25 mouse cellular contexts compared by ENCODE assay signal in the genomic region with DNA sequence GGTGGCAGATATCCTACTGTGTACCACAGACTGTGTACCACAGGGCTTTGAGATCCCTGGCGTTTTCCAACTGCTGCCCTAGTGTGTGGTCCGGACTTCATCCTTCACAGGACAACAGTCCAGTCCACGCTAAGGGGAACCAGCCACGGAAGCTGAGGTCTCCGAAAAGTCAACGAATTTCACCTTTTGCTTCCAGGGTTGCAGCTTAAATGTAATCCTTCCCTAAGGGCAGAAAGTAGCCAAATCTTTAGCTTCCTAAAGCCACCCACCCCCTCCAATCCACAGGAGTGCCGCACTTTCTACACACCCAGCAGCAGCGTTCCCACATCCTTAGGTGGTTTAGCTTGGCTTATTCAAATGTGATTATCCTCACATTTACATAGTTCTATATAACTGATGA. TPM values are rescaled to one million over a fixed set of nuclear protein-coding genes. Genes with fewer than 3 reads are reported as not detected.
DNase-seq lines count a peak whose midpoint lies in the region; ATAC-seq and TF ChIP-seq lines count a peak whose summit lies in the region.
"Had no signal": no experiment of that assay in that cellular context is flagged by ENCODE, and none has a peak within 500 bp of the region (broad histone marks: within the 10 kb centered on the region; RNA-seq: fewer than 3 reads in every experiment).

No protein-coding gene starts in this region.

- TF ChIP-seq CTCF in lung, embryonic 14.5 days (IDR thresholded peaks at IDR 0.05; ENCODE audit: low read depth): no peak
- TF ChIP-seq CTCF in stomach, postnatal 0 days (IDR thresholded peaks at IDR 0.05; ENCODE audit: low read depth): no peak

- H3K4me1 ChIP-seq in forebrain, embryonic 11.5 days (replicated peaks; ENCODE audit: control insufficient read depth, insufficient read depth, low read length): peaks cover 3% of the 10 kb centered on the region; the same call in 1 of the 2 replicates
- H3K4me1 ChIP-seq in forebrain, embryonic 14.5 days (ENCODE audit: control insufficient read depth, insufficient read depth, low read length): 0 out of 2 replicates have a peak, but pooled peaks cover 2% of the 10 kb centered on the region
- peaks cover 4% of the 10 kb centered on the region; the same call in 1 of the 2 replicates for H3K4me1 ChIP-seq in lung, embryonic 14.5 days (ENCODE audit: insufficient read depth)
- H3K4me1 ChIP-seq in midbrain, embryonic 13.5 days (replicated peaks): peaks cover 15% of the 10 kb centered on the region
- H3K4me1 ChIP-seq in midbrain, embryonic 16.5 days (ENCODE audit: control insufficient read depth, insufficient read depth, low read length): no peaks in the 10 kb centered on the region
- no peaks in the 10 kb centered on the region for H3K4me1 ChIP-seq in stomach, postnatal 0 days (replicated peaks; ENCODE audit: control insufficient read depth, insufficient read depth)

- H3K4me3 ChIP-seq in forebrain, embryonic 11.5 days (ENCODE audit: low read depth, low read length): no peak overlapping the region
- H3K4me3 ChIP-seq in forebrain, embryonic 14.5 days (ENCODE audit: low read depth, low read length): no peak overlapping the region
- H3K4me3 ChIP-seq in lung, embryonic 14.5 days (ENCODE audit: low read depth, low read length): no peak overlapping the region
- no peak overlapping the region for H3K4me3 ChIP-seq in midbrain, embryonic 13.5 days (replicated peaks)
- H3K4me3 ChIP-seq in midbrain, embryonic 16.5 days (ENCODE audit: low read depth, low read length): no peak overlapping the region
- H3K4me3 ChIP-seq in stomach, postnatal 0 days (ENCODE audit: low read depth, low read length): peak overlapping the region; percentile 31
- H3K4me3 ChIP-seq: embryonic facial prominence, embryonic 12.5 days; hindbrain, embryonic 12.5 days; layer of hippocampus, adult 2 months; left cerebral cortex, adult 2 months; limb, embryonic 12.5 days; liver, embryonic 15.5 days; myocyte; neural tube, embryonic 13.5 days had no signal

- H3K27ac ChIP-seq in forebrain, embryonic 11.5 days (ENCODE audit: low read depth, low read length): no peak overlapping the region
- no peak overlapping the region for H3K27ac ChIP-seq in forebrain, embryonic 14.5 days (ENCODE audit: low read depth, low read length)
- H3K27ac ChIP-seq in lung, embryonic 14.5 days (ENCODE audit: low read depth): no peak overlapping the region
- no peak overlapping the region for H3K27ac ChIP-seq in midbrain, embryonic 13.5 days
- no peak overlapping the region for H3K27ac ChIP-seq in midbrain, embryonic 16.5 days (ENCODE audit: low read length)
- peak overlapping the region; percentile 24; the same call in 1 of the 2 replicates for H3K27ac ChIP-seq in stomach, postnatal 0 days (replicated peaks)
- H3K27ac ChIP-seq: embryonic facial prominence, embryonic 12.5 days; hindbrain, embryonic 12.5 days; layer of hippocampus, adult 2 months; left cerebral cortex, adult 2 months; limb, embryonic 12.5 days; liver, embryonic 15.5 days; macrophage; neural tube, embryonic 13.5 days had no signal

- no peak for ATAC-seq in forebrain, embryonic 11.5 days (replicated peaks; ENCODE audit: low FRiP score)
- no peak for ATAC-seq in forebrain, embryonic 14.5 days
- no peak for ATAC-seq in lung, embryonic 14.5 days (ENCODE audit: insufficient read depth)
- ATAC-seq in midbrain, embryonic 13.5 days: no peak
- no peak for ATAC-seq in midbrain, embryonic 16.5 days
- no peak for ATAC-seq in stomach, postnatal 0 days (ENCODE audit: low FRiP score, low TSS enrichment)

- H3K27me3 ChIP-seq in forebrain, embryonic 11.5 days (ENCODE audit: control insufficient read depth, insufficient read depth, low read length): peaks cover 92% of the 10 kb centered on the region
- peaks cover 94% of the 10 kb centered on the region for H3K27me3 ChIP-seq in forebrain, embryonic 14.5 days (replicated peaks; ENCODE audit: control insufficient read depth, insufficient read depth, low read length)
- H3K27me3 ChIP-seq in lung, embryonic 14.5 days (ENCODE audit: insufficient read depth, low read length): peaks cover 86% of the 10 kb centered on the region
- H3K27me3 ChIP-seq in midbrain, embryonic 13.5 days: peaks cover 100% of the 10 kb centered on the region
- H3K27me3 ChIP-seq in midbrain, embryonic 16.5 days (ENCODE audit: control insufficient read depth, insufficient read depth, low read depth, low read length): peaks cover 91% of the 10 kb centered on the region
- H3K27me3 ChIP-seq in stomach, postnatal 0 days (ENCODE audit: control insufficient read depth, insufficient read depth, low read length): peaks cover 2% of the 10 kb centered on the region; the same call in 1 of the 2 replicates

- no peak overlapping the region for H3K9ac ChIP-seq in forebrain, embryonic 11.5 days (ENCODE audit: low read length)
- H3K9ac ChIP-seq in forebrain, embryonic 14.5 days (ENCODE audit: low read length): no peak overlapping the region
- H3K9ac ChIP-seq in lung, embryonic 14.5 days: no peak overlapping the region
- no peak overlapping the region for H3K9ac ChIP-seq in midbrain, embryonic 13.5 days (replicated peaks)
- no peak overlapping the region for H3K9ac ChIP-seq in midbrain, embryonic 16.5 days (ENCODE audit: low read depth, low read length)
- no peak overlapping the region for H3K9ac ChIP-seq in stomach, postnatal 0 days (ENCODE audit: low read length)
- H3K9ac ChIP-seq: embryonic facial prominence, embryonic 12.5 days; hindbrain, embryonic 12.5 days; limb, embryonic 12.5 days; liver, embryonic 15.5 days; neural tube, embryonic 13.5 days had no signal

- no peak for DNase-seq in forebrain, embryonic 11.5 days (ENCODE audit: low spot score)
- DNase-seq in forebrain, embryonic 14.5 days (ENCODE audit: low spot score): no peak
- no peak for DNase-seq in lung, embryonic 14.5 days
- no peak for DNase-seq in lung, postnatal 25 days (ENCODE audit: low spot score)
- DNase-seq in stomach, postnatal 0 days (ENCODE audit: low spot score): no peak
- DNase-seq: adrenal gland, adult 8-10 months; cerebellum, adult 8-10 months; cerebellum, postnatal 25 days; gastrocnemius, postnatal 14 days; heart, postnatal 14 days; kidney, adult 2 months; kidney, postnatal 36 days; thymus, postnatal 4 days had no signal

- TF ChIP-seq EP300 in stomach, postnatal 0 days (optimal IDR thresholded peaks at IDR 0.05): no peak

- H3K9me3 ChIP-seq in forebrain, embryonic 11.5 days (ENCODE audit: control insufficient read depth, low read length): no peaks in the 10 kb centered on the region
- no peaks in the 10 kb centered on the region for H3K9me3 ChIP-seq in forebrain, embryonic 14.5 days (replicated peaks; ENCODE audit: control insufficient read depth, low read length)
- no peaks in the 10 kb centered on the region for H3K9me3 ChIP-seq in lung, embryonic 14.5 days (ENCODE audit: low read depth, low read length)
- no peaks in the 10 kb centered on the region for H3K9me3 ChIP-seq in midbrain, embryonic 13.5 days
- no peaks in the 10 kb centered on the region for H3K9me3 ChIP-seq in midbrain, embryonic 16.5 days (replicated peaks; ENCODE audit: control insufficient read depth, low read length, poor library complexity, severe bottlenecking)
- H3K9me3 ChIP-seq in stomach, postnatal 0 days (ENCODE audit: control insufficient read depth, low read length): no peaks in the 10 kb centered on the region
- H3K9me3 ChIP-seq: embryonic facial prominence, embryonic 12.5 days; G1E; limb, embryonic 12.5 days; liver, embryonic 15.5 days; neural tube, embryonic 13.5 days had no signal

- 0 out of 2 replicates have a peak overlapping the region, but pooled peaks have one; percentile 2 for H3K4me2 ChIP-seq in forebrain, embryonic 11.5 days (ENCODE audit: low read depth, low read length, severe bottlenecking)
- no peak overlapping the region for H3K4me2 ChIP-seq in forebrain, embryonic 14.5 days (ENCODE audit: low read length)
- H3K4me2 ChIP-seq in lung, embryonic 14.5 days: peak overlapping the region; percentile 75
- H3K4me2 ChIP-seq in midbrain, embryonic 13.5 days (replicated peaks): 0 out of 2 replicates have a peak overlapping the region, but pooled peaks have one; percentile 26
- H3K4me2 ChIP-seq in midbrain, embryonic 16.5 days (ENCODE audit: low read length): no peak overlapping the region
- peak overlapping the region; percentile 52 for H3K4me2 ChIP-seq in stomach, postnatal 0 days (replicated peaks; ENCODE audit: low read depth)
- H3K4me2 ChIP-seq: embryonic facial prominence, embryonic 12.5 days; hindbrain, embryonic 12.5 days; limb, embryonic 12.5 days; liver, embryonic 15.5 days; neural tube, embryonic 13.5 days had no signal

- H3K36me3 ChIP-seq in forebrain, embryonic 11.5 days (ENCODE audit: control insufficient read depth, insufficient read depth, low read length): no peaks in the 10 kb centered on the region
- H3K36me3 ChIP-seq in forebrain, embryonic 14.5 days (ENCODE audit: control insufficient read depth, insufficient read depth, low read length): no peaks in the 10 kb centered on the region
- H3K36me3 ChIP-seq in lung, embryonic 14.5 days (ENCODE audit: insufficient read depth): no peaks in the 10 kb centered on the region
- no peaks in the 10 kb centered on the region for H3K36me3 ChIP-seq in midbrain, embryonic 13.5 days
- H3K36me3 ChIP-seq in midbrain, embryonic 16.5 days (ENCODE audit: control insufficient read depth, insufficient read depth, low read length): no peaks in the 10 kb centered on the region
- no peaks in the 10 kb centered on the region for H3K36me3 ChIP-seq in stomach, postnatal 0 days (ENCODE audit: control insufficient read depth, insufficient read depth, low read length)
- H3K36me3 ChIP-seq: embryonic facial prominence, embryonic 12.5 days; G1E; hindbrain, embryonic 12.5 days; limb, embryonic 12.5 days; liver, embryonic 15.5 days; neural tube, embryonic 13.5 days had no signal

- WGBS in forebrain, embryonic 11.5 days: 1% methylated on average over 8 of the region's 8 CpGs
- 1% methylated on average over 8 of the region's 8 CpGs for WGBS in forebrain, embryonic 14.5 days
- WGBS in lung, embryonic 14.5 days: 11% methylated on average over 8 of the region's 8 CpGs
- WGBS in midbrain, embryonic 13.5 days: 4% methylated on average over 8 of the region's 8 CpGs
- 7% methylated on average over 8 of the region's 8 CpGs for WGBS in midbrain, embryonic 16.5 days
- 27% methylated on average over 8 of the region's 8 CpGs for WGBS in stomach, postnatal 0 days

RNA-seq across cellular contexts. Expression of gene Foxa1, which starts 4.2 kb away (rescaled TPM):
- polyA plus RNA-seq in forebrain, embryonic 11.5 days (2014; fragmentation: Nextera tagmentation; extraction: Ambion mirVana): 1.7 and 1.9 TPM in 2 replicates
- polyA plus RNA-seq in forebrain, embryonic 14.5 days (2014; fragmentation: Nextera tagmentation; extraction: Ambion mirVana): 0.63 and 0.75 TPM in 2 replicates
- 21.1 and 22.5 TPM in 2 replicates for polyA plus RNA-seq in lung, embryonic 14.5 days (2014; fragmentation: Nextera tagmentation; extraction: Ambion mirVana)
- polyA plus RNA-seq in midbrain, embryonic 13.5 days (2015; fragmentation: Nextera tagmentation; extraction: Ambion mirVana): 3.0 and 3.8 TPM in 2 replicates
- 1.1 and 1.8 TPM in 2 replicates for polyA plus RNA-seq in midbrain, embryonic 16.5 days (2015; fragmentation: Nextera tagmentation; extraction: Ambion mirVana)
- polyA plus RNA-seq in stomach, postnatal 0 days (2015; fragmentation: Nextera tagmentation; extraction: Ambion mirVana): 16.1 and 28.9 TPM in 2 replicates
- polyA plus RNA-seq: limb, embryonic 12.5 days; macrophage; myocyte had no signal

RNA-seq across cellular contexts. Expression of gene Ttc6, which starts 13.0 kb away (rescaled TPM):
- 0.44 and 0.57 TPM in 2 replicates for polyA plus RNA-seq in forebrain, embryonic 11.5 days (2014; fragmentation: Nextera tagmentation; extraction: Ambion mirVana)
- polyA plus RNA-seq in forebrain, embryonic 14.5 days (2014; fragmentation: Nextera tagmentation; extraction: Ambion mirVana): 0.24 and 0.61 TPM in 2 replicates
- 6.9 and 7.3 TPM in 2 replicates for polyA plus RNA-seq in lung, embryonic 14.5 days (2014; fragmentation: Nextera tagmentation; extraction: Ambion mirVana)
- polyA plus RNA-seq in midbrain, embryonic 13.5 days (2015; fragmentation: Nextera tagmentation; extraction: Ambion mirVana): 1.8 and 2.6 TPM in 2 replicates
- polyA plus RNA-seq in midbrain, embryonic 16.5 days (2015; fragmentation: Nextera tagmentation; extraction: Ambion mirVana): 1.1 and 1.3 TPM in 2 replicates
- 3.3 and 3.5 TPM in 2 replicates for polyA plus RNA-seq in stomach, postnatal 0 days (2015; fragmentation: Nextera tagmentation; extraction: Ambion mirVana)
- polyA plus RNA-seq: macrophage, myocyte had no signal

Comparison
In these comparisons a context has a peak if more than half of its experiments do, and no peak if none do; other contexts are left out.
1. H3K4me2 ChIP-seq: peak in forebrain, embryonic 11.5 days (single experiment), lung, embryonic 14.5 days (single experiment), midbrain, embryonic 13.5 days (single experiment) and stomach, postnatal 0 days (single experiment); none in forebrain, embryonic 14.5 days (single experiment) and midbrain, embryonic 16.5 days (single experiment).